Mouse (Mus musculus) lung, embryonic 15.5 days (tissue): Measurements from ENCODE around the gene Lrrc29. TPM values are rescaled to one million over a fixed set of nuclear protein-coding genes. Genes with fewer than 3 reads are reported as not detected.
A peak's percentile ranks its signal among the peaks of the same experiment; 100 is the strongest.

Source experiments
- ATAC-seq: fragments of 200-750 bp; cut with Nextera tagmentation; 2 replicates; pipeline ENCODE4 v1.8.0; 2017; ENCODE audit warnings: moderate number of reproducible peaks, borderline replicate concordance; ENCODE audit not compliant: low FRiP score, low TSS enrichment; ENCODE audit errors: extremely low read depth
- H3K27ac ChIP-seq: fragments of 300-500 bp; sonication (generic); 2 replicates; pipeline ENCODE4 v1.5.1; 2015; ENCODE audit warnings: moderate library complexity, mild to moderate bottlenecking, inconsistent platforms
- H3K27me3 ChIP-seq: fragments of 300-500 bp; sonication (generic); 2 replicates; pipeline ENCODE4 v1.6.1; 2015; ENCODE audit warnings: inconsistent platforms
- H3K36me3 ChIP-seq: fragments of 300-500 bp; sonication (generic); 2 replicates; pipeline ENCODE4 v1.6.1; 2015; ENCODE audit warnings: inconsistent platforms
- H3K4me1 ChIP-seq: fragments of 300-500 bp; sonication (generic); 2 replicates; pipeline ENCODE4 v1.6.1; 2015; ENCODE audit warnings: inconsistent platforms
- H3K4me2 ChIP-seq: fragments of 300-500 bp; sonication (generic); 2 replicates; pipeline ENCODE4 v1.6.1; 2015; ENCODE audit warnings: inconsistent platforms, mild to moderate bottlenecking, moderate library complexity
- H3K4me3 ChIP-seq: fragments of 300-500 bp; sonication (generic); 2 replicates; pipeline ENCODE4 v1.5.1; 2015; ENCODE audit warnings: mild to moderate bottlenecking, inconsistent platforms
- H3K9ac ChIP-seq: fragments of 300-500 bp; sonication (generic); 2 replicates; pipeline ENCODE4 v1.6.1; 2015; ENCODE audit warnings: inconsistent platforms
- H3K9me3 ChIP-seq: fragments of 300-500 bp; sonication (generic); 2 replicates; pipeline ENCODE4 v1.6.1; 2016; ENCODE audit warnings: inconsistent platforms
- WGBS: fragments of 180-500 bp; shearing (Covaris S2); methylation state at CpG from one replicate; pipeline ENCODE4 v1.1.7; 2015; 5-methylcytosine and 5-hydroxymethylcytosine counted together
- polyA plus RNA-seq: library from polyadenylated mRNA; unstranded; fragments of >200 nt; fragmentation: Nextera tagmentation; extraction: Ambion mirVana; gene quantifications from 2 replicates; pipeline ENCODE4 v1.2.1, GENCODE M21; 2015

Gene Lrrc29
- polyA plus RNA-seq, 1 experiment from 2014 or later, result 2.8 TPM

GRCm38 (mm10) chr8:105341399-105341798, 15.3 kb upstream of the Lrrc29 start:
- 22% methylated on average over 8 of the region's 8 CpGs for WGBS
- peaks cover 34% of the 10 kb centered on the region for H3K36me3 ChIP-seq
- no peak overlapping the region for H3K4me3 ChIP-seq
- peak overlapping the region; percentile 97 for H3K27ac ChIP-seq
- ATAC-seq, result peak; percentile 90
- H3K4me2 ChIP-seq, result peak overlapping the region; percentile 44
- no peaks in the 10 kb centered on the region for H3K27me3 ChIP-seq
- H3K9ac ChIP-seq, result no peak overlapping the region
- H3K9me3 ChIP-seq, result no peaks in the 10 kb centered on the region
- H3K4me1 ChIP-seq, result peaks cover 79% of the 10 kb centered on the region

- H3K4me3 ChIP-seq, result no peak overlapping the region
- no peaks in the 10 kb centered on the region for H3K27me3 ChIP-seq
- peak overlapping the region; percentile 44 for H3K4me2 ChIP-seq
- no peaks in the 10 kb centered on the region for H3K9me3 ChIP-seq
- H3K36me3 ChIP-seq, result peaks cover 48% of the 10 kb centered on the region
- peak overlapping the region; percentile 97 for H3K27ac ChIP-seq
- WGBS, result 35% methylated on average over 6 of the region's 6 CpGs
- H3K4me1 ChIP-seq, result peaks cover 66% of the 10 kb centered on the region
- H3K9ac ChIP-seq, result no peak overlapping the region
- no peak for ATAC-seq
These were observed 14.0 kb upstream of the Lrrc29 start for GRCm38 (mm10) chr8:105339886-105340635.

- 32% methylated on average over 4 of the region's 4 CpGs for WGBS
- H3K27me3 ChIP-seq, result no peaks in the 10 kb centered on the region
- H3K9me3 ChIP-seq, result no peaks in the 10 kb centered on the region
- H3K4me2 ChIP-seq, result no peak overlapping the region
- H3K4me3 ChIP-seq, result no peak overlapping the region
- no peak for ATAC-seq
- peaks cover 58% of the 10 kb centered on the region for H3K36me3 ChIP-seq
- no peak overlapping the region for H3K9ac ChIP-seq
- H3K4me1 ChIP-seq, result peaks cover 56% of the 10 kb centered on the region
- H3K27ac ChIP-seq, result no peak overlapping the region; the same call in 1 of the 2 replicates
These were observed 12.9 kb upstream of the Lrrc29 start for GRCm38 (mm10) chr8:105338992-105339391.

GRCm38 (mm10) chr8:105336373-105337130, 10.5 kb upstream of the Lrrc29 start:
- 74% methylated on average over 32 of the region's 32 CpGs for WGBS
- H3K27ac ChIP-seq, result no peak overlapping the region
- H3K4me2 ChIP-seq, result no peak overlapping the region
- ATAC-seq, result no peak
- no peak overlapping the region for H3K4me3 ChIP-seq
- H3K4me1 ChIP-seq, result peaks cover 33% of the 10 kb centered on the region
- H3K27me3 ChIP-seq, result no peaks in the 10 kb centered on the region
- no peak overlapping the region for H3K9ac ChIP-seq
- no peaks in the 10 kb centered on the region for H3K9me3 ChIP-seq
- peaks cover 75% of the 10 kb centered on the region for H3K36me3 ChIP-seq

- Histone ChIP-seq H3K9me3 (no peaks in the 10 kb centered on the region), H3K36me3 (peaks cover 95% of the 10 kb centered on the region), H3K27me3 (no peaks in the 10 kb centered on the region), H3K4me2 (no peak overlapping the region), H3K4me1 (peaks cover 7% of the 10 kb centered on the region), H3K27ac (peak overlapping the region; percentile 76), H3K9ac (no peak overlapping the region), H3K4me3 (no peak overlapping the region)
- ATAC-seq, result no peak
- 40% methylated on average over 2 of the region's 2 CpGs for WGBS
These were observed 6.4 kb upstream of the Lrrc29 start for GRCm38 (mm10) chr8:105332523-105332922.

- H3K9ac ChIP-seq, result no peak overlapping the region
- H3K9me3 ChIP-seq, result no peaks in the 10 kb centered on the region
- H3K36me3 ChIP-seq, result peaks cover 89% of the 10 kb centered on the region
- H3K4me3 ChIP-seq, result no peak overlapping the region
- H3K27ac ChIP-seq, result peak overlapping the region; percentile 76
- H3K4me1 ChIP-seq, result peaks cover 13% of the 10 kb centered on the region
- ATAC-seq, result no peak
- 93% methylated on average over 9 of the region's 9 CpGs for WGBS
- no peaks in the 10 kb centered on the region for H3K27me3 ChIP-seq
- no peak overlapping the region for H3K4me2 ChIP-seq
These were observed 5.9 kb upstream of the Lrrc29 start for GRCm38 (mm10) chr8:105331931-105332330.

- Histone ChIP-seq H3K36me3 (peaks cover 85% of the 10 kb centered on the region), H3K4me1 (peaks cover 15% of the 10 kb centered on the region), H3K4me3 (no peak overlapping the region), H3K9me3 (no peaks in the 10 kb centered on the region), H3K4me2 (no peak overlapping the region), H3K9ac (no peak overlapping the region), H3K27ac (no peak overlapping the region), H3K27me3 (no peaks in the 10 kb centered on the region)
- no peak for ATAC-seq
- WGBS, result 89% methylated on average over 22 of the region's 22 CpGs
These were observed 5.4 kb upstream of the Lrrc29 start for GRCm38 (mm10) chr8:105331469-105331868.

GRCm38 (mm10) chr8:105330325-105330724, 4.2 kb upstream of the Lrrc29 start:
- 91% methylated on average over 12 of the region's 12 CpGs for WGBS
- H3K9ac ChIP-seq, result no peak overlapping the region
- no peak overlapping the region for H3K4me2 ChIP-seq
- H3K36me3 ChIP-seq, result peaks cover 73% of the 10 kb centered on the region
- peaks cover 19% of the 10 kb centered on the region for H3K4me1 ChIP-seq
- H3K27ac ChIP-seq, result no peak overlapping the region
- no peak overlapping the region for H3K4me3 ChIP-seq
- no peaks in the 10 kb centered on the region for H3K27me3 ChIP-seq
- no peaks in the 10 kb centered on the region for H3K9me3 ChIP-seq
- ATAC-seq, result no peak

GRCm38 (mm10) chr8:105326968-105327367, 890 bp upstream of the Lrrc29 start:
- H3K27me3 ChIP-seq, result no peaks in the 10 kb centered on the region
- ATAC-seq, result no peak
- H3K27ac ChIP-seq, result peak overlapping the region; percentile 93
- peaks cover 26% of the 10 kb centered on the region for H3K4me1 ChIP-seq
- peak overlapping the region; percentile 80 for H3K4me3 ChIP-seq
- 21% methylated on average over 6 of the region's 6 CpGs for WGBS
- no peaks in the 10 kb centered on the region for H3K9me3 ChIP-seq
- H3K36me3 ChIP-seq, result peaks cover 46% of the 10 kb centered on the region
- peak overlapping the region; percentile 75 for H3K4me2 ChIP-seq
- peak overlapping the region; percentile 83 for H3K9ac ChIP-seq

GRCm38 (mm10) chr8:105325641-105326093, 411 bp downstream of the Lrrc29 start:
- peak overlapping the region; percentile 76 for H3K27ac ChIP-seq
- H3K4me2 ChIP-seq, result peak overlapping the region; percentile 75
- ATAC-seq, result peak; percentile 36; the same call in 1 of the 2 replicates
- no peaks in the 10 kb centered on the region for H3K9me3 ChIP-seq
- peaks cover 26% of the 10 kb centered on the region for H3K4me1 ChIP-seq
- peak overlapping the region; percentile 83 for H3K9ac ChIP-seq
- no peaks in the 10 kb centered on the region for H3K27me3 ChIP-seq
- 0% methylated on average over 12 of the region's 12 CpGs for WGBS
- peaks cover 33% of the 10 kb centered on the region for H3K36me3 ChIP-seq
- H3K4me3 ChIP-seq, result peak overlapping the region; percentile 80

GRCm38 (mm10) chr8:105323183-105323582, 2.9 kb downstream of the Lrrc29 start:
- ATAC-seq, result no peak
- peaks cover 15% of the 10 kb centered on the region for H3K36me3 ChIP-seq
- no peak overlapping the region for H3K27ac ChIP-seq
- no peak overlapping the region for H3K4me2 ChIP-seq
- no peaks in the 10 kb centered on the region for H3K9me3 ChIP-seq
- no peak overlapping the region for H3K9ac ChIP-seq
- H3K27me3 ChIP-seq, result no peaks in the 10 kb centered on the region
- H3K4me1 ChIP-seq, result peaks cover 31% of the 10 kb centered on the region
- WGBS, result 82% methylated on average over 4 of the region's 4 CpGs
- no peak overlapping the region for H3K4me3 ChIP-seq

GRCm38 (mm10) chr8:105318662-105319190, 7.4 kb downstream of the Lrrc29 start:
- 0 out of 2 replicates have a peak, but pooled peaks cover 11% of the 10 kb centered on the region for H3K4me1 ChIP-seq
- no peaks in the 10 kb centered on the region for H3K9me3 ChIP-seq
- H3K4me2 ChIP-seq, result no peak overlapping the region
- WGBS, result 68% methylated on average over 11 of the region's 11 CpGs
- peaks cover 26% of the 10 kb centered on the region for H3K36me3 ChIP-seq
- ATAC-seq, result peak; percentile 23; the same call in 1 of the 2 replicates
- no peaks in the 10 kb centered on the region for H3K27me3 ChIP-seq
- H3K9ac ChIP-seq, result no peak overlapping the region
- H3K4me3 ChIP-seq, result no peak overlapping the region
- peak overlapping the region; percentile 67 for H3K27ac ChIP-seq
